Mouse (Mus musculus) embryonic facial prominence, embryonic 14.5 days (tissue): ENCODE measurements around the gene Cacna1c. TPM values are rescaled to one million over a fixed set of nuclear protein-coding genes. Genes with fewer than 3 reads are reported as not detected.

Experiments
- ATAC-seq: fragments of 200-750 bp; cut with Nextera tagmentation; 2 replicates; pipeline ENCODE4 v1.8.0; 2017; ENCODE audit warnings: low read depth, moderate number of reproducible peaks, moderate TSS enrichment
- DNase-seq: peaks from one replicate; pipeline ENCODE4 v3.0.0-alpha.2; 2015; ENCODE audit warnings: low spot score
- H3K27ac ChIP-seq: fragments of 300-500 bp; sonication (generic); replicated peaks from 2 replicates; pipeline ENCODE4 v1.5.1; 2014; ENCODE audit warnings: low read depth, mild to moderate bottlenecking, low read length, moderate library complexity
- H3K27me3 ChIP-seq: fragments of 300-500 bp; sonication (generic); replicated peaks from 2 replicates; pipeline ENCODE4 v1.6.1; 2014; ENCODE audit warnings: low read length; ENCODE audit not compliant: control insufficient read depth, insufficient read depth
- H3K36me3 ChIP-seq: fragments of 300-500 bp; sonication (generic); 2 replicates; pipeline ENCODE4 v1.6.1; 2014; ENCODE audit warnings: low read length, mixed read lengths; ENCODE audit not compliant: control insufficient read depth, insufficient read depth
- H3K4me1 ChIP-seq: fragments of 300-500 bp; sonication (generic); 2 replicates; pipeline ENCODE4 v1.6.1; 2014; ENCODE audit warnings: antibody characterized with exemption, low read length; ENCODE audit not compliant: control insufficient read depth, insufficient read depth
- H3K4me2 ChIP-seq: fragments of 300-500 bp; sonication (generic); 2 replicates; pipeline ENCODE4 v1.6.1; 2014; ENCODE audit warnings: low read depth, mild to moderate bottlenecking, low read length, moderate library complexity, mixed read lengths
- H3K4me3 ChIP-seq: fragments of 300-500 bp; sonication (generic); 2 replicates; pipeline ENCODE4 v1.5.1; 2014; ENCODE audit warnings: low read depth, mild to moderate bottlenecking, low read length
- H3K9ac ChIP-seq: fragments of 300-500 bp; sonication (generic); 2 replicates; pipeline ENCODE4 v1.6.1; 2014; ENCODE audit warnings: low read depth, mild to moderate bottlenecking, low read length, moderate library complexity, mixed read lengths
- H3K9me3 ChIP-seq: fragments of 300-500 bp; sonication (generic); 2 replicates; pipeline ENCODE4 v1.6.1; 2016; ENCODE audit warnings: low read length; ENCODE audit not compliant: control insufficient read depth
- WGBS: fragments of 180-500 bp; shearing (Covaris S2); extraction: QIAGEN DNeasy Blood & Tissue Kit; methylation state at CpG from one replicate; pipeline ENCODE4 v1.1.7; 2014; 5-methylcytosine and 5-hydroxymethylcytosine counted together
- polyA plus RNA-seq: library from polyadenylated mRNA; unstranded; fragments of >200 nt; fragmentation: Nextera tagmentation; extraction: Ambion mirVana; gene quantifications from 2 replicates; pipeline ENCODE4 v1.2.1, GENCODE M21; 2014

The Cacna1c gene
- polyA plus RNA-seq, 1 experiment from 2014 or later: 4.8 TPM

DNA sequence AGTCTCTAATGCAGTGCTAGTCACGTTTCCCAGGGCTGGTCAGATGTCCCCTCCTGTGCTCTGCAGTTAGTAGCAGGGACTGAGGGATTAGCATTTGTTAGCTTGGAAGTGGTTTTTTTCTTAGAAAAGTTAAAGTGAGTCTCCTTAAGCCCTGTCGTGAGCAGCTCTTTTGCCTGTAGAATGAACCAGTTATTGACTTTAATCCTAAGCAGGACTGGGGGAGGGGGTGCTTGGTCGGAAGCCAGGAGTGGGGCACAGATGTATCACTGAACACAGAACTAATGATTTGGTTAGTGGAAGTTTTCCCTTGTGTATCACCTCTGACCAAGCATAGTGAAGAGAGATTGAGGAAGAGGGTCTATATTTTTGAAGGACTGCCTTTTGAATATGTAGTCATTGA lies 12.4 kb downstream of the Cacna1c start:
- no peak overlapping the region for H3K4me3 ChIP-seq
- H3K9ac ChIP-seq: no peak overlapping the region
- no peak overlapping the region for H3K27ac ChIP-seq
- H3K36me3 ChIP-seq: peaks cover 13% of the 10 kb centered on the region; the same call in 1 of the 2 replicates
- no peaks in the 10 kb centered on the region for H3K9me3 ChIP-seq
- H3K27me3 ChIP-seq: no peaks in the 10 kb centered on the region
- H3K4me1 ChIP-seq: no peaks in the 10 kb centered on the region
- ATAC-seq (no peak), DNase-seq (no peak)
- no peak overlapping the region for H3K4me2 ChIP-seq
- 41% methylated on average over 3 of the region's 3 CpGs for WGBS

DNA sequence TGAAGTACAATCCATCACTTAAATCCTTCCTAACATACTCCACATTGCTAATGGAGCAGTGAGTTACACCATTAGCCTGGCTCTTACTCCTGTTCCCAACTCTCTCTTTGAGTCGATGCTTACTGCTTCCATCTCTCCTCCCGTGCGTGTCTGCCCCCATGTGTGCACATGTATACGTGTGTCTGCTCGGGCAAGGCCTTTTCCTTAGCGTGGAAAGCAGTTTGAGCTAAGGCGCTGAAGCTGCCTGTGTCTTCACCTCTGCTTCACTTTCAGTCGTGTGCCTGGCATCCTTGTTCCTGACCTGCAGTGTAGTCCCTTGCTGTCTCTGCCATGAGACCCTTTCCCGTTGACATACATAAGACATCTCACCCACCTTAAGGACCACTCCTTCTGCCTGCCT lies 14.0 kb downstream of the Cacna1c start:
- Histone ChIP-seq H3K4me2 (no peak overlapping the region), H3K4me3 (no peak overlapping the region), H3K27me3 (no peaks in the 10 kb centered on the region), H3K27ac (no peak overlapping the region), H3K4me1 (no peaks in the 10 kb centered on the region), H3K9ac (no peak overlapping the region), H3K9me3 (no peaks in the 10 kb centered on the region), H3K36me3 (peaks cover 9% of the 10 kb centered on the region; the same call in 1 of the 2 replicates)
- ATAC-seq: no peak
- DNase-seq: no peak
- WGBS: 86% methylated on average over 9 of the region's 9 CpGs

DNA sequence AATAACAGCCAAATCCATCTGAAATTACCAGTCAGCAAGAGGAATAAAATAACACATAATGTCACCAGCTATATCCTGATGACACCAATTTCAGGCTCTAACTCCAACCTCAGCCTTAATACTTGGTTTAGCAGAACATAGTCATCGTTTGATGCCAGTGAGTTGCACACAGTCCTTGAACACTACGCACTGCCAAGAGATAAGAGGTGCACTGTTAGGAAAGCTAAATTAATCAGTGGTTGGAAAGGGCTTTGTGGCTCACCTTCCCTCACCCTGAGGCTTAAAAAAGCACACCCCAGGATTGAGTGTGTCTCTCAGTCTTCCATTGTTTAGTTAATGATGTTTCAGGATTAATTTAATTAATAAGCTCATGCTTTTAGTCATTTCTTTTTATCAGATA lies 16.0 kb downstream of the Cacna1c start:
- 0 out of 2 replicates have a peak, but pooled peaks cover 6% of the 10 kb centered on the region for H3K4me1 ChIP-seq
- no peak for ATAC-seq
- peaks cover 9% of the 10 kb centered on the region; the same call in 1 of the 2 replicates for H3K36me3 ChIP-seq
- no peaks in the 10 kb centered on the region for H3K9me3 ChIP-seq
- 89% methylated on average over 2 of the region's 2 CpGs for WGBS
- H3K27me3 ChIP-seq: no peaks in the 10 kb centered on the region
- H3K4me2 ChIP-seq: no peak overlapping the region
- H3K9ac ChIP-seq: no peak overlapping the region
- no peak overlapping the region for H3K27ac ChIP-seq
- DNase-seq: no peak
- H3K4me3 ChIP-seq: no peak overlapping the region

DNA sequence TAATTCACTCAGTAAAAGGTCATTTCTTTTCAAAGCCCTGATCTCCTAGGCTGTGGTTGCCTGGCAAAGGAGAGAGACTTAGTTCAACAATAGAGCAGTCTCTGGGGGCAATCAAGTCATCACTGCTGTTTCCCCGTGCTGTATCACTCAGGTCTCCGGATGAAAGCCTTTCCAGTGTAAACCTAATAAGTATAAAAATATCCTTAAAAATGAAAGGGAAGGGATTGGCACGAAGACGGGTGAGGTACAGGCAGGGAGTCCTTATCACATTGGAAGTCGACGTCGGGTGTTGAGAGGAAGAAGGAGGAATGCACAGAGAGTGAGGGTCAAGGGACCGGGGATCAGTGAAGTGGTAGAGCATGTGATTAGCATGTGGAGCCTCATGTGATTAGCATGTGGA lies 19.1 kb downstream of the Cacna1c start:
- Histone ChIP-seq H3K4me1 (0 out of 2 replicates have a peak, but pooled peaks cover 6% of the 10 kb centered on the region), H3K27ac (no peak overlapping the region), H3K4me3 (no peak overlapping the region), H3K36me3 (no peaks in the 10 kb centered on the region), H3K27me3 (no peaks in the 10 kb centered on the region), H3K9me3 (no peaks in the 10 kb centered on the region), H3K9ac (no peak overlapping the region), H3K4me2 (peak overlapping the region; percentile 8; the same call in 1 of the 2 replicates)
- no peak for ATAC-seq
- 68% methylated on average over 8 of the region's 8 CpGs for WGBS
- DNase-seq: no peak

- ATAC-seq: no peak
- no peak overlapping the region for H3K9ac ChIP-seq
- peak overlapping the region; percentile 78 for H3K4me2 ChIP-seq
- peak overlapping the region; percentile 93 for H3K4me3 ChIP-seq
- H3K4me1 ChIP-seq: 0 out of 2 replicates have a peak, but pooled peaks cover 6% of the 10 kb centered on the region
- 77% methylated on average over 7 of the region's 7 CpGs for WGBS
- no peak overlapping the region for H3K27ac ChIP-seq
- no peaks in the 10 kb centered on the region for H3K9me3 ChIP-seq
- H3K27me3 ChIP-seq: no peaks in the 10 kb centered on the region
- DNase-seq: no peak
- H3K36me3 ChIP-seq: no peaks in the 10 kb centered on the region
Observed at GRCm38 (mm10) chr6:119176103-119176502, 20.1 kb downstream of the Cacna1c start.

DNA sequence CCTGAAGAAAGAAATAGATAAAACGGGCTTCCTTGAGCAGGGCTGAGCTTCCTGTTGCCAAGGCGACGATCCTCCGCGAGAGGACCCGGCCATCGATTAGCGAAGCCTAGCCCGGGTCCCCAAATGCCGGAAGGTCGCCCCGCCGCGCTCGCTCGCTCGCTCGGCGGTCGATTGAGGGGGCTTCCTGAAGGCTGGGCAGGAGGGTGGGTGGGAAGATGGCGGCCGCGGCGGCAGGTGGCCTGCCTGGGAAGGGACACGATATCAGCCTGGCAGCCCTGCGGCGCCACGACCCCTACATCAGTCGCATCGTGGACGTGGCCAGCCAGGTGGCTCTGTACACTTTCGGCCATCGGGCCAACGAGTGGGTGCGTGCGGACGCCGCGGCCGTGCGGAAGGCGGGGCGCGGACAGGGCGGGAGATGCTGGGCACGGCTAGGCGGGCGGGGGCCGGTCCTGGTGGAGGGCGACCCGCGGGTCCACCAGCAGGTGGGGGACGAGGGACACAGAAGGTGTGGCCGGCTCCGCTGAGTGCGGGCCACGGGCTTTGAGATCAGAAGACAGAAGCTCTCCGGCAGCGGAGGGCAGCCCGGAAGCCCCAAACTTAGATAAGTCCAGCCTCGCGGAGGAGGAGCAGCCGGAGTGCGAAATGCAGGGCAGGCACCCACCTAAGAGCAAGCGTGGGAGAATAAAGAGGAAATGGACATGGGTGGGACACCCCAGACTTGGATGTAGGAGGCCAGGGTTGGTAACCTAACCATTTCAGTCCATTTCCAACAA lies 21.0 kb downstream of the Cacna1c start, which contains the start of gene Dcp1b:
Gene Dcp1b (plus strand): TSS at position 176 of the 776 bp plus-strand sequence.
- H3K9ac ChIP-seq: peak within 1 kb of the TSS; percentile 84
- H3K4me2 ChIP-seq: peak within 1 kb of the TSS; percentile 78
- ATAC-seq (peak; percentile 96), DNase-seq (peak; percentile 95)
- H3K27me3 ChIP-seq: no peaks in the 10 kb centered on the region
- no peaks in the 10 kb centered on the region for H3K9me3 ChIP-seq
- 0 out of 2 replicates have a peak, but pooled peaks cover 6% of the 10 kb centered on the region for H3K4me1 ChIP-seq
- peak within 1 kb of the TSS; percentile 76 for H3K27ac ChIP-seq
- WGBS: under 1% methylated on average over 53 of the region's 65 CpGs
- peak within 1 kb of the TSS; percentile 93 for H3K4me3 ChIP-seq
- no peaks in the 10 kb centered on the region for H3K36me3 ChIP-seq

- ATAC-seq: no peak
- Histone ChIP-seq H3K4me3 (peak overlapping the region; percentile 93), H3K36me3 (no peaks in the 10 kb centered on the region), H3K27me3 (no peaks in the 10 kb centered on the region), H3K9ac (peak overlapping the region; percentile 15), H3K9me3 (no peaks in the 10 kb centered on the region), H3K4me1 (0 out of 2 replicates have a peak, but pooled peaks cover 6% of the 10 kb centered on the region), H3K4me2 (peak overlapping the region; percentile 78), H3K27ac (no peak overlapping the region)
- WGBS: 51% methylated on average over 12 of the region's 12 CpGs
- DNase-seq: no peak
Observed at GRCm38 (mm10) chr6:119174307-119175074, 21.7 kb downstream of the Cacna1c start.

DNA sequence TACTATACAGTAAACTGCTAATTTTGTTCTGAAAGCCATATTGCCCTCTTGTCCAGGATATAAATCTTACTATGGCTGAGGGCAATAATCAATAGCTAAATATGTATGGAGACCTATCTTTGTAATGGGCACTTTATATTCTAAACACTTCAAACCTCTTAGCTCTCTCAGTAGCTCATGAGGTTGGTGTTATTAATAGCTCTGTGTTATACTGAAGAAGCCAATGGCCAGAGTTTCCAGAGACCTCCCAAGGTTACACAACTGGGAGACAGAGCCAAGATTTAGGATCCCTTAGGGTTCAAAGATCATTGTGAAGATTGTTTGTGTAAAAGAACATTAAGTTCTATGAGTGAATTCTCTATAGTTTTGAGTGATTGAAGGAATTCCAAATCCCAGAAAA lies 30.5 kb downstream of the Cacna1c start:
- Histone ChIP-seq H3K9ac (no peak overlapping the region), H3K4me1 (no peaks in the 10 kb centered on the region), H3K36me3 (no peaks in the 10 kb centered on the region), H3K27me3 (no peaks in the 10 kb centered on the region), H3K4me3 (no peak overlapping the region), H3K27ac (no peak overlapping the region), H3K4me2 (no peak overlapping the region), H3K9me3 (no peaks in the 10 kb centered on the region)
- no peak for ATAC-seq
- DNase-seq: no peak
